Mouse (Mus musculus) midbrain, embryonic 13.5 days (tissue): Measurements from ENCODE around the gene Zmynd10. TPM values are rescaled to one million over a fixed set of nuclear protein-coding genes. Genes with fewer than 3 reads are reported as not detected.

ENCODE experiments used
- ATAC-seq: fragments of 200-750 bp; cut with Nextera tagmentation; 2 replicates; pipeline ENCODE4 v1.8.0; 2017; ENCODE audit warnings: mild to moderate bottlenecking, moderate TSS enrichment, moderate library complexity
- H3K27ac ChIP-seq: fragments of 300-500 bp; sonication (generic); 2 replicates; pipeline ENCODE4 v1.5.1; 2015; ENCODE audit warnings: inconsistent platforms, mild to moderate bottlenecking, moderate library complexity
- H3K27me3 ChIP-seq: fragments of 300-500 bp; sonication (generic); 2 replicates; pipeline ENCODE4 v1.6.1; 2015; ENCODE audit warnings: mild to moderate bottlenecking, inconsistent platforms
- H3K36me3 ChIP-seq: fragments of 300-500 bp; sonication (generic); 2 replicates; pipeline ENCODE4 v1.6.1; 2015; ENCODE audit warnings: mild to moderate bottlenecking, inconsistent platforms
- H3K4me1 ChIP-seq: fragments of 300-500 bp; sonication (generic); replicated peaks from 2 replicates; pipeline ENCODE4 v1.6.1; 2015; ENCODE audit warnings: inconsistent platforms
- H3K4me2 ChIP-seq: fragments of 300-500 bp; sonication (generic); replicated peaks from 2 replicates; pipeline ENCODE4 v1.6.1; 2015; ENCODE audit warnings: moderate library complexity, mild to moderate bottlenecking, inconsistent platforms
- H3K4me3 ChIP-seq: fragments of 300-500 bp; sonication (generic); replicated peaks from 2 replicates; pipeline ENCODE4 v1.5.1; 2015; ENCODE audit warnings: mild to moderate bottlenecking, inconsistent platforms
- H3K9ac ChIP-seq: fragments of 300-500 bp; sonication (generic); replicated peaks from 2 replicates; pipeline ENCODE4 v1.6.1; 2015; ENCODE audit warnings: mild to moderate bottlenecking, inconsistent platforms
- H3K9me3 ChIP-seq: fragments of 300-500 bp; sonication (generic); 2 replicates; pipeline ENCODE4 v1.6.1; 2016; ENCODE audit warnings: mild to moderate bottlenecking, inconsistent platforms
- WGBS: fragments of 180-500 bp; shearing (Covaris S2); methylation state at CpG from one replicate; pipeline ENCODE4 v1.1.7; 2015; 5-methylcytosine and 5-hydroxymethylcytosine counted together
- polyA plus RNA-seq: library from polyadenylated mRNA; unstranded; fragments of >200 nt; fragmentation: Nextera tagmentation; extraction: Ambion mirVana; gene quantifications from 2 replicates; pipeline ENCODE4 v1.2.1, GENCODE M21; 2015

Zmynd10 gene
- polyA plus RNA-seq, 1 experiment from 2014 or later: 1.5 TPM

DNA sequence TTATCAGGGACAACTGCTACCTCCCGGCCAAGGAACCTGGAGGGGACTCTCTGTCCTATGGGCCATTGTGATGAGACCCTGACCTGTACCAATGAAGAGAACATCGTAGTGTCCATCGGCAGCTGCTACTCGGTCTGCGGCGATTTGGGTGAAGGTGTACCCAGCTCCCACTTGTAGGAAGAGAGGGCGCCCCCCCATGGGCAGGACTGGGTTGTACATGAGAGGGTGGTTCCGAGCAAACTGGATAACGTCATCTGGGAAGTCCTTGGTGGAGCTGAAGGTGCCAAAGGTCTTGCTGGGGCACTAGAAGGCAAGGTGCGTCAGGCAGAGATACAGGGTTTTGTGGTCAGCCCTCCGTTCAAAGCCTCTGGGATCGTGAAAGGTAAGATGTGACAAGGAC, 53.6 kb downstream of the Zmynd10 start:
- no peak overlapping the region for H3K4me3 ChIP-seq
- no peak for ATAC-seq
- H3K36me3 ChIP-seq: no peaks in the 10 kb centered on the region
- peaks cover 24% of the 10 kb centered on the region for H3K4me1 ChIP-seq
- H3K27me3 ChIP-seq: no peaks in the 10 kb centered on the region
- no peak overlapping the region for H3K27ac ChIP-seq
- no peaks in the 10 kb centered on the region for H3K9me3 ChIP-seq
- no peak overlapping the region for H3K4me2 ChIP-seq
- no peak overlapping the region for H3K9ac ChIP-seq
- WGBS: 84% methylated on average over 12 of the region's 12 CpGs

Other genes starting within 250 kb of the Zmynd10 start
- gene Hemk1, start 208.9 kb upstream of the Zmynd10 start, polyA plus RNA-seq: 17.5 and 18.1 TPM in 2 replicates
- gene 6430571L13Rik, start 206.7 kb upstream of the Zmynd10 start, polyA plus RNA-seq: 6.4 and 8.2 TPM in 2 replicates
- 5.9 and 7.1 TPM in 2 replicates for gene Cacna2d2, start 147.7 kb upstream of the Zmynd10 start, polyA plus RNA-seq
- 38.6 and 41.3 TPM in 2 replicates for gene Tmem115, start 13.4 kb upstream of the Zmynd10 start, polyA plus RNA-seq
- 28.3 and 29.1 TPM in 2 replicates for gene Cyb561d2, start 5.1 kb upstream of the Zmynd10 start, polyA plus RNA-seq
- 67.7 and 70.8 TPM in 2 replicates for gene Nprl2, start 5.1 kb upstream of the Zmynd10 start, polyA plus RNA-seq
- 38.6 and 39.5 TPM in 2 replicates for gene Rassf1, start 4.3 kb downstream of the Zmynd10 start, polyA plus RNA-seq
- gene Tusc2, start 16.0 kb downstream of the Zmynd10 start, polyA plus RNA-seq: 93.2 and 109 TPM in 2 replicates
- 98.9 and 106 TPM in 2 replicates for gene Hyal2, start 20.6 kb downstream of the Zmynd10 start, polyA plus RNA-seq
- gene Hyal1, start 29.6 kb downstream of the Zmynd10 start, polyA plus RNA-seq: 7.0 and 10.0 TPM in 2 replicates
- 16.5 and 19.1 TPM in 2 replicates for gene Naa80, start 31.6 kb downstream of the Zmynd10 start, polyA plus RNA-seq
- gene Hyal3, start 33.5 kb downstream of the Zmynd10 start, polyA plus RNA-seq: 1.1 and 1.8 TPM in 2 replicates
- 13.5 and 14.7 TPM in 2 replicates for gene Ifrd2, start 40.3 kb downstream of the Zmynd10 start, polyA plus RNA-seq
- 2.3 and 2.7 TPM in 2 replicates for gene Sema3b, start 61.9 kb downstream of the Zmynd10 start, polyA plus RNA-seq
- 399 and 416 TPM in 2 replicates for gene Gnai2, start 88.1 kb downstream of the Zmynd10 start, polyA plus RNA-seq
- 18.7 and 22.0 TPM in 2 replicates for gene Slc38a3, start 122.2 kb downstream of the Zmynd10 start, polyA plus RNA-seq
- gene Gnat1, start 132.4 kb downstream of the Zmynd10 start, polyA plus RNA-seq: 2.4 and 2.7 TPM in 2 replicates
- gene Sema3f, start 163.2 kb downstream of the Zmynd10 start, polyA plus RNA-seq: 18.9 and 24.6 TPM in 2 replicates
- gene Rbm5, start 223.7 kb downstream of the Zmynd10 start, polyA plus RNA-seq: 282 and 315 TPM in 2 replicates